Mouse (Mus musculus) G1E (cell line): ENCODE measurements around the gene Orm2.

Experiments
- CTCF ChIP-seq: IDR thresholded peaks from 2 replicates; pipeline ENCODE4 v1.5.1; 2012; ENCODE audit warnings: low read depth, low read length, inconsistent platforms, mixed read lengths
- GATA1 ChIP-seq: IDR thresholded peaks from 2 replicates; pipeline ENCODE4 v1.6.1; 2012; ENCODE audit warnings: borderline replicate concordance, low read length, inconsistent platforms, mixed read lengths
- GATA2 ChIP-seq: IDR thresholded peaks from 2 replicates; pipeline ENCODE4 v1.6.1; 2012; ENCODE audit warnings: low read depth, low read length, inconsistent platforms, borderline replicate concordance
- POLR2AphosphoS5 ChIP-seq: IDR thresholded peaks from 2 replicates; pipeline ENCODE4 v1.6.1; 2012; ENCODE audit warnings: low read depth, low read length, inconsistent platforms; ENCODE audit not compliant: insufficient replicate concordance

DNA sequence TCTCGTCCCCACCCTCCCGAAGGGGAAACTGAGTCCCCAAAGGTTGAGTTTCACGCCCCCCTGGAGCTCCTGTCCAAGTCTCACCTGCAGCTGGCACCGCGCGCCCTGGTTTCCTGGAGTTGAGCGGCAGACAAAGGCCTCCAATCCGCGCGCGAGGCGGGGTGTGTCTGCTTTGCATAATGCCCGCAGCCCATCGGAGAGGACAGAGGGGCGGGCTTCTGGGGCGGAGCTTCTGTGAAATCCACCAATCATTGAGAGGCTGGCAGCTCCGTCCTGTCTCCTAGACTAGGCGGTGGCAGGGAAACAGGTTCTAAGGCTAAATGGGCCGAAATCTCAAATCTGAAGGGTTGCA is 48.3 kb downstream of the Orm2 start:
- TF ChIP-seq CTCF (no peak), GATA1 (no peak), GATA2 (no peak), POLR2AphosphoS5 (no peak)
